Mouse (Mus musculus) spleen, adult 18-20 months (tissue): ENCODE results near the gene Spint5.

Experiments used
- DNase-seq, 2 experiments: peaks; one replicate each; pipeline ENCODE4 v3.0.0; 2022; ENCODE audit warnings: mixed read lengths in 2 of 2

Spint5 gene

DNA sequence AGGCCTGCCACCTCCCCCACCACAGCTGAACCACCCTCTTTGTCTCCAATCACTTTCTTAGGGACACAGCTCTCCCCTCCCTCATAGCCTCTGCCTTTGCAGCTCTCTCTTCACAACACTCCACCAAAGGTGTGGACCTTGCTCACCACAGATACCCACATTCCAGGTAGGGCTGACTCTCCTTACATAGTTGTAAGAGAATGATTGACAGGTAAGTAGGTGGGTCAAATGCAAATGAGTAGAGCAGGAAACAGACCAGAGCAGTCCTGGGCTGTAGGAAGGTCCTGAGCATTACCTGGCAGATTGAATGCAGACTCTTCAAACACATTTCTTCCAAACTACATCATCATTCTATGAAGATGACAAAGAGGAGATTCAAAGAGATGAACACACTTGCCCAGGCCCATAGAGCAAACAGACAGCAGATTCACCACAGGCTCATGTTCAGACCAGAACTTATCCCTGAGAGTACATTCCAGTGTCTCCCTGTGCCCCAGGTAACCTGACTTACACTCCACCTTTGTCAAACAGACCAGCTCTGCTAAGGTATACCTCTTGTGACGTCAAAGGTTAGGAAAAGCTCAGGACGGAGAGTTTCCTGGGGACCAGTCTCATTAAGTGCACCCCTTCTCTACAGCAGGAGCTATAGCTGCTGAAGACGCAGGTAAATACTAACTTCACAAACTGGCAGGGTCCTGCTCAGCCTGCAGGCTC, 22.4 kb downstream of the Spint5 start:
- no peak for DNase-seq

DNA sequence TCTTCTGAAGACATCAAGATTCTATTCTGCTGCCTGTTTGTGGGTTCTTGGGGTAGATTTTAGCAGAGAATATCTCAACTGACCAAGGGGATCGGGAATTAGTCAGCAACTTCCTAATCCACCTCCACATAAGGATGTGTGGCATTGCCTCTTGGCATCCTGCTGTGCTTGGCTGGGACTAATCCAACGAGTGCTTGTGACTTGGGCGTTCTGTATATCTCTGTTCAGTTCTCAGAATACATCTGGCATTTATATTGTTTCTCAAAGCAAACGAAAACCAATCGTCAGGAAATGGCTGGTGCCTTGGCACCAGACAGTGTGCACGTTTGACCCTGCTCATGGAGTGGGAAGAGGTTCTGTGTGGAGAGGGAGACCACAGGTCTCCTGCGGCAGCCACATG, 24.8 kb downstream of the Spint5 start:
- no peak for DNase-seq

DNA sequence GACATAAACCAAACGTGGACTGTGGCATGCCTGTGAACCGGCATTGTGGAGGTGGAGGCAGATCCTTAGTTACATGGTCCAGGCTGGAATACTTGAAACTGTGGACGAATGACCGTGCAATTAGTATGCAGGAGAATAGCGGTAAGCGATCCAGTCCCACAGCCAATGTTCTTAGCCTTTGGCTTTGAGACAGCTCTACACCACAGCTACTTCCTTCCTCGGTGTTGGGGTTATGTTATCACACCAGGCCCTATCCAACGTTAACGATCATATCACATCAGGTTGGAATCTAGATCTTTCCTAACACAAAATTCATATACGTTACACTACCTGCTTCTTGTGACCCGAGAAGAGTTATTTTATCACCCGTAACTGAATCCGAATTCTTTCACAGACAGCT, 29.9 kb downstream of the Spint5 start:
- no peak for DNase-seq

DNA sequence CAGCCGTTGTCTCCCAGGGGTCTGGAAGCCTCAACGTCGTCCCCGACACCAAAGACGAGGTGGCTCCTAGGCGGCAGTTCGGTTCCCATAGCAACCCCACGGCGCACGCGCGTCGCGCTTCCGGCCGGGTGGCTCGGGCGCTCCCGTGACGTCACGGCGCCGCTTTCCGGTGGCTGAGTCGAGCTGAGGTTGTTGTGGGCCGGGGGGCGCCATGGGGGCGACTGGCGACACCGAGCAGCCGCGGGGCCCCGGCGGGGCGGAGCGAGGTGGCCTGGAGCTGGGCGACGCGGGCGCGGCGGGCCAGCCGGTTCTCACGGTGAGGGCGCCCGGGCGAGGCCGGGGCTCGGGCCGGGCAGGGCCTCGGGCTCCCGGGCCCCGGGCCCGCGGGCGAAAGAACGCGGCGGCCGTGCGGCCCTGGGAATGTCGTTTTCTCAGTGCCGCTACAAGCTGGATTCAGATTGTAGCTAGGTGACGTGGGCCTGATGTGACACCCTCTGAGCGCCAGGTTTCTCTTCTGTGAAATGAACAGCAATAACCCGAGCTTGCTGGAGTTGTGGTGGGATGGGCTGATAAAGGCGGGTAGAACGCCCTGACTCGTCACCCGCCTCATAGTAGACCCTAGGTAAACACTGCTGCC, 30.9 kb downstream of the Spint5 start, which contains the start of the genes Wfdc3 and Dnttip1:
Gene Wfdc3, minus strand, starts transcription at position 89 of the 637 bp plus-strand sequence.
Gene Dnttip1, plus strand, starts transcription at position 141 of the 637 bp plus-strand sequence.
- peak; percentile 87 to 95 for DNase-seq

DNA sequence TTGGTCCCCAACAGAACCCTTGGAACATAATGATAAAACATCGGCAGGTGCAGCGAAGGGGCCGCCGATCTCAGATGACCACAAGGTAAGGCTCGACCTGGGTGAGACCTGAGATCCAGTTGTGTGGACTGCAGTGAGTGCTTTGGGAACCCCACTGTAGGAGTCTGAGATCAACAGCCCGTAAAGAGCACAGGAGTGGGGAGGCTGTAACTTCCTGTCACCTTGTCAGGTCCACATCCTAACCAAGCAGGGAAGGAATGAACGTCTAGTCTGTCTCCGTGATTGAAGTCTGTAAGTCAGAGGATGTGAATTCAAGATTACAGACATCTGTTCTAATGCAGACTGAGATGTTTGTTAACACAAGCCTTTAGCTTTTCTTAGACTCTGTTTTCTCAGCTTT, 31.6 kb downstream of the Spint5 start:
- DNase-seq, result no peak

DNA sequence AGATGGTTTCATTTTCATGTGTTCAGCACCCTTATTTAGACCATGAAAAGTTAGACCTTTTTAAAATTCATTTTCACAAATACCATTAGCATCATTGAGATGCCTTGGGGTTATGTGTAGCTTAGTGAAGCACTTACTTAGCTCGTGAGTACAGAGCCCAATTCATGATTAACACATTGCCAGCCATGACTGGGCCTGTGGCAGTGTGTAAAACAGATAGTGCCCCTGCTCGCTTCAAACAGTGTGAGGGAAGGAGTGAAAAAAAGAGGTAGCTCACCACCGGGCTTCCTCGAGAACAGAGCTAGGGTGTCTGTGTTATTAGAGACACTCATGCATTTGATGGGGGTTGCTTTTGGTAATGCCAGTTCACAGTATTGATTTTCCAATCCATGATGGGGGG, 33.1 kb downstream of the Spint5 start:
- no peak for DNase-seq

DNA sequence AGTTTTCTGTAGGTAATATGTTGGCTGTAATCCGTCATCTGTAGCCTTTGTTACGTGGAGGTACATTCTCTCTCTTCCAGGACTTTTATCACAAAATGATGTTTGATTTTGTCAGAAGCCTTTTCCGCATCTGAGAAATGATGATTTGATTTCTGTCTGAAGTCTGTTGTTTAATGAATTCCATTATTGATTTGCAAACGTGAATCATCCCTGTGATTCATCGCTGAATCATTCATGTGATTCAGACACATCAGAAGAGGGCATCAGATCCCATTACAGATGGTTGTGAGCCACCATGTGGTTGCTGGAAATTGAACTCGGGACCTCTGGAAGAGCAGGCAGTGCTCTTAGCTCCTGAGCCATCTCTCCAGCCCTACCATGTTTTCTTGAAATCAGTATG, 33.9 kb downstream of the Spint5 start:
- no peak for DNase-seq

DNA sequence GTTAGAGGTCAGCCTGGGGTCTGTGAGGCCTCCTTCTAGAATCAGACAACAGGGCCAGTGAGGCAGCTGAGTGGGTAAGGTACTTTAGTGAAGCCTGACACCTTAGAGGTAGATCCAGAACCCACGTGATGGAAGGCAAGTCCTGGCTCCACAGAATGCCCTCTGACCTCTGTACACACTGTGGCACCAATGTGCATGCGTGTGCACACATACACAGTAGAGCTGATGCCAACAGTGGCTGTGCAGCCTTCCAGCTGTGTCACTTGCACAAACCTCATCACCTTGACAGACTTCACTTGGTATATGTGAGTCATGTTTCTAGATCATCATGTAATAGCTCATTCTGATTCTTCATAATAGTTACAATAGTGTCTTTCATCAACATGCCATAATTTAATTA, 37.3 kb downstream of the Spint5 start:
- DNase-seq, result no peak

DNA sequence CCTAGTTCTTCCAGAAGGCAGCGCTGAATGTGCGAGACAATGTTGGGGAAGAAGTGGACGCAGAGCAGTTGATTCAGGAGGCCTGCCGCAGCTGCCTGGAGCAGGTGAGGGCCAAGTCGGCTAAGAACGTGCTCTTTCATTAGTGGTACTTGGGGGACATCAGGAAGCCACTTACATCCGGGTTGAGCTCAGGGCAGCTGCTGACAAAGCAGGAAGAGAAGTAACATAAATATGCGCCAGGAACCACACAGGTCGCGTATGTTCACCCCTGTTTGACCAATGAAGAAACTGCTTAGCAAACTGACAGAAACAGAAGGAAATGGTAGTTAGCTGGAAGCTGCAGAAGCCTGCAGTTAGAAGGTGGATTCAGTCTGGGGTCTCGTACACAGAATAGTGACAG, 39.0 kb downstream of the Spint5 start:
- no peak for DNase-seq

DNA sequence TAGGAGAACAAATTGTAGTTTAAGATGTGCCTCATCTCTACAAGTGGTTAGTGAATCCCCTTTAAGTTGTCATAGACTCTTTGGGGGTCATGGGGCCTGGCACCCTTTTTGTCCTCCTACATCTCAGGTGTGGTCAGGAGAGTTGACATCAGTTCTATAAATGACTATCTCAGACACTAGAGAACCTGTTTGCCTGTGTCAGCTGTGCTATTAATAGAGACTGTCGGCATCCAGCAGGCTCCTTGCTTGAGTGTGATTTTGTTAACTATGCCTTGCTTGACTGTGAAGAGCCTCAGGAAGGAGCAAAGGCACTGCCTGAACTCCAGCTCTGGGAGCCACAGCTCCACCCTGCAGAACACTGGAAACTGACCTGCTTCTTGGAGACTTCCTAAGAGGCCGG, 39.7 kb downstream of the Spint5 start:
- DNase-seq, result no peak

DNA sequence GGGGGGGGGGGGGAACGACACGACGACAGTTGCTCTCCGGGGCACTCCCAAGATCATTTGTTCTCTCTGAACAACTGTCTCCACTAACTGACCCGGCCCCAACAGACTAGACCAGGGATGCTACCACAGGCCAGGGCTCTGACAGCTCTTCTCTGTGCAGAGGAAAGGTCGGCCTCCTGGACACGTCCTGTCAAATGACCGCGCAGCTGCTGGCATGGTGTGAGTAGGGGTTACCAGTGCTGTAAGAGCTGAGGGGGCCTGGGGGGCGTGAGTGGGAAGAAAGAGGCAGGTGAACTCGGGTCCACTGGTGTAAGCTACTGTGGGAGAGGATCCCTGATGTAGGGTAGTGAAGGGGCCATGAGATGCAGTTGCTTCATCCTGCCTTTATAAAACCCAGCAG, 42.7 kb downstream of the Spint5 start:
- DNase-seq, result no peak

DNA sequence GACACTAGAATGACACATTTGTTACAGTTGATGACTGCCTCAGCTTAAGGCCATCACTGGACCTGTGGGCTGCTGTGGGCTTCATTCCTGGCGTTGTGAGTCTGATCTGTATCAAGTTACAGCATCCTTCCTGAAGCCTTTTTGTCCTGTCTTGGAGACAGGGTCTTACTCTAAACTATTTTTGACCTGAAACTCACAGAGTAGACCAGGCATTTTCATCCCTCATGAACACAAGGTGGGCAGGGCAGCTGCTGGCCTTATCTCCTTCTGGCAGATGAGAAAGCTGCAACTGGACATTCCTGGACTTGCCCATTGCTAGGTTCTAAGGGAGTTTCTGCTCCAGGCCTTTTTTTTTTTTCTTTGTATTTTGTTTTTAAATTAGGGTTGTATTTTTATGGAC, 43.6 kb downstream of the Spint5 start:
- no peak for DNase-seq

DNA sequence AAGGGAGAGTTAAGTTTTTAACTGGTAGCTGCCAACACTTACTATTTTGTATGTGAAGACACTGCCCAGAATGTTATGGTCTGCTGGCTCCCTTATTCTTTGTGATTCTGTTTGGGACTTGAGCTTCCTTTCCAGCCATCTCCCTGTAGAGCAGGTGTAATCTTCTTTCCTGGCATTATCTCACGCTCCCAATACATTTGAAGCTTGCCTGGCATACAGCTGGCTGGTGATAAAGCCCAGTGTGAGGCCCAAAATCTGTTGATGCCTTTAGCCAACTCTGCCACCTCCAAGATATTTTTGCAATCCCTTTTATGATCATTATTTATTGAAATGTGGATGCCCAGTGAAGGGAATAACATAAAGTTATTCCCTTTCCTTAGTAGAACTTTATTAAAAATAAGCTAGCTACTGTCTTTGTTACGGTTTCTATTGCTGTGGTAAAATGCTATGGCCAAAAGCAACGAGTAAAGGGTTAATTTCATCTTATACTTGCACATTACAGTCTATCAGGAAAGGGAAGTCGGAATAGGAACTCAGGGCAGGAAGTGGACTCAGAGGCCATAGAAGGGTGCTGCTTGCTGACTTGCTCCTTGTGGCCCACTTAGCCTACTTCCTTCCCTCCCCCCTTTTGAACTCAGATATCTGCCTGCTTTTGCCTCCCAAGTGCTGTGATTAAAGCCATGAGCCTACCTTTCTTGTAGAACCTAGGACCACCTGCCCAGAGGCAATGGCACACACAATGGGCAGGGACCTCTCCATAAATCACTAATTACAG, 45.1 kb downstream of the Spint5 start:
- DNase-seq, result no peak

DNA sequence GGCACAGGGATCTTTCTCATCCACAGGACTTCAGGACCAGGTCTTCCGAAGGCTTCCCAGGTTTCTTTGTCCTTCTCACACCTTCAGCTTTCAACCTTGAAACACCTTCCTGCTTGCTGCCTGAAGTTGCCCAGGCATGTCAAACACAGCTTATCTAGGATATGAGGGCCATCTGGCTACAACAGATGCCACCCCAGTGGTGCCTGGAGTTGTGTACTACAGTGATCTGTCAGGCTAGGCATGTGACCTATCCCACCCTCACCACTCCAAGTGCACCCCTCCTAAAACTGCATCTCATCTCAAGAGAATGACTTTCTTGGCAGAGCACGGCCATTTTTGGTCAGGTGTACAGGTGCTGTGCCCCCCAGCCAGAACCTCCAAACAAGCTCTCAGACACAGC, 46.4 kb downstream of the Spint5 start:
- no peak for DNase-seq

DNA sequence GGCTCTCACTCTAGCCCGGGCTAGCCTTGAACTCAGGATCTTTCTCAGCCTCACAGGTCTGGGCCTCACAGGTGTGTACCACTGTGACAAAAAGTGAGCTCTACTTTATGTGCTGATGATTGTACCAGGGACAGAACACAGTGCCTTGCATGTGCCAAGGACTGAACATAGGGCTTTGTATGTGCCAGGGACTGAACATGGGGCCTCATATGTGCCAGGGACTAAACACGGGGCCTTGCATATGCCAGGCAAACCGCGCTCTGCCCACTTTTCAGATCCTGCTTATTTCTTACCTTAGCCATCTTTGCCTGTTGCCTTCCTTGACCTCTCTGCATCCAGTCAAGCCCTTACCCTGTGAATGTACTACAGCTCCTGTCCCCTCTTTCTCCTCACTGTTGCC, 46.9 kb downstream of the Spint5 start:
- DNase-seq, result no peak

DNA sequence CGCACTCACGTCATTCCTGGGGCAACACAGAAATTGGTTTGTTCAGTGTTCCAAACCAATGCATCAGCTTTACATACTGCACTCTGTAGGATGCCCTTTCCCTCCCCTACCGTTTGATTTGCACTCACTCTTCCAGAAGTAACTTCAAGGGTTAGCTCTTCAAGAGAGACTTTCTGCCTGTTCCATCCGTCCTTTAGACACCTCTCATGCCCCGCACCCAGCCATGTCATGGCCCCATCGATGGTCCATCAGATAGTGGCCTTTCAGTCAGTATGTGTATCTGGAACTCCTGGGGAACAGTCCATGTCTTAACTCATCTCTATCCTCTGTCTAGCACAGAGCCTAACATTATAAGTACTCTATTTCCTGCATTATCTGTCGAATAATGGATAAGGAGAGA, 47.5 kb downstream of the Spint5 start:
- DNase-seq, result no peak

DNA sequence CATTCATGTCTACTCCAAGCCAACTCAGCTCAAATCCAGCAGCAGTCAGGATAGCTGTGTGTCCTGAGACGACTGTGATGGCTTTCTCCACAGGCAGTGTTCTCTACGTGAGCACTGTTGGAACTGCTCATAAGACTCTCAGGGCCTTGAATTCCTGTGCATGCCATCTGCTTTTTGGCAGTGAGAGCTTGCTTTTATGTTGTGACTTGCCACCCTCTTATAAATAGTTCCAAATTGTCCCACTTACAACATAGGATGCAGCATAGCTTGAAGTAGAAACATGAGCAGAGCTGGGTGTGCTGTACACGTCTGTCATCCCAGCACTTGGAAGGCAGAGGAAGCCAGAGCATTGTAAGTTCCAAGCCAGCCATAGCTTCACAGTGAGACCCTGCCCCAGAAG, 50.7 kb downstream of the Spint5 start:
- no peak for DNase-seq
